Mouse (Mus musculus) megakaryocyte, embryonic 14.5 days (primary cell): ENCODE measurements around the gene Fkbp3.

Experiments
- FLI1 ChIP-seq: IDR thresholded peaks from 2 replicates; pipeline ENCODE4 v1.6.1; 2012; ENCODE audit warnings: low read length, inconsistent platforms, mixed read lengths
- GATA1 ChIP-seq: IDR thresholded peaks from 3 replicates; pipeline ENCODE4 v1.6.1; 2012; ENCODE audit warnings: mixed read lengths, low read length, inconsistent platforms, borderline replicate concordance

- TF ChIP-seq GATA1 (no peak), FLI1 (no peak)
Observed at GRCm38 (mm10) chr12:65112811-65113210, 39.0 kb upstream of the Fkbp3 start.
